Mouse (Mus musculus): Measurements from ENCODE around the gene Fbxo11.

- TF ChIP-seq POLR2A (IDR thresholded peaks at IDR 0.05; ENCODE audit: low read depth, low read length) (no peak), CTCF (IDR thresholded peaks at IDR 0.05; ENCODE audit: extremely low read depth, insufficient read length, insufficient replicate concordance, low read depth, low read length) (no peak)
These were observed 6.8 kb downstream of the Fbxo11 start for GRCm38 (mm10) chr17:88058280-88058679.
